Mouse (Mus musculus) heart, postnatal 0 days (tissue): Measurements from ENCODE around the gene Faf1.

Experiments
- CTCF ChIP-seq: IDR thresholded peaks from 2 replicates; pipeline ENCODE4 v1.5.1; 2016; ENCODE audit warnings: antibody characterized with exemption, control low read depth, low read depth
- EP300 ChIP-seq: IDR thresholded peaks from 2 replicates; pipeline ENCODE4 v1.6.1; 2016; ENCODE audit warnings: antibody characterized with exemption, low read depth

DNA sequence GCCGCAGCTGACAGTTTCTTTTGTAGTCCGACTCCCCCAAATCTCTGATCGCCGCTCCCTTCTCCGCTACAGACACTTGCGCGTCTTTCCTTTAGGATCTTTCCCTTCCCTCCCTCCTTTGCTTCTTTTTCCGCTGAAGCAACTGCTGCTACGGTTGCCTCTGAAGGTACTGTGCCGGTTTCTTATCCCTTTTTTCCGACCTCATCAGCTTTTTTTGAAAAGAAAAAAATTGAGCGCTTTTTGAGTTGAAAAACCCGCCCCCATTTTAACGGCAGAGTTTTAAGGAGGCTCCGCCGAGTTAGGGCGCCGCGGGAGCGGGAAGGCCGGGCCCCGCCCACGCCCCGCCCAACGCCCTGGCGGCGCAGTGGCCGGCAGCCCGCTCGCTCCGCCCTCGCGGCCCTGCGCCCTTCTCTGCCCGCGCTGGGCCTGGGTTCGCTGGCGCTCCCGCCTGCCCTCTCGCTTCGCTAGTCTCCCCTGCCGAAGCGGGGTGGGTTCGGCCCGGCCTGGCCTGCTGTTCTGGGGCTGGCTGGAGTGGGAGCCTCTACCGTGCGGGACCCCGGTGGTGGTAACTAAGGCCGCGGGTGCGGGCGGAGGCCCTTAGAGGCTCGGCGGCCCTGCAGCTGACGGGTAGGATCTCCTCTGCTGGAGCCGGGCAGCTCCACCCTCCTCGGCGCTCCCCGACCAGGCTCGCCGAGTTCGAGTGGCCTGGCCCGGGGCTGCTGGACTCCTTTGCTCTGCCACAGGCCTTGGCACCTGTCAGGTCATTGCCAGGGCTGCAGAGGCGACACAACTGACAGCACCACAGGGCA is 9.7 kb upstream of the Faf1 start, which contains the start of gene Cdkn2c:
- TF ChIP-seq CTCF = no peak
- TF ChIP-seq EP300 = peak; percentile 84; the same call in 1 of the 2 replicates
